19 mouse cellular contexts compared by ENCODE assay signal in the genomic region with DNA sequence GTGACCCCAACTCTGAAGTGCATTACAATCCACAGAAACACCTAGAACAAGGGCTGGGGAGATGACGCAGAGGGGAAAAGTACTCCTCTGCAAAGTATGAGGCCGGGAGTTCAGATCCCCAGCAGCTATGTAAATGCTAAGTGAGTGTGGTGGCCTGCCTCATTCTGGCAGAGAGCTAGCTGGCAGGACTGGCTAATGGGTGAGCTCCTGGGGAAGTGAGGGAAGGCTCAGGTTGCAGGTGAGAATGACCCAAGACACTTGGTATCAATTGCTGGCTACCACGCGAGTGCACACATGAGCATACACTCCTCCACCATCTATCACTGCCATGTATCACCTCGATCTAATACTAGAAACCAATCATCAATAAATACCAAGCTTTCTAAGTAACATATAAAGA.
"Had no signal": no experiment of that assay in that cellular context is flagged by ENCODE, and none has a peak within 500 bp of the region (broad histone marks: within the 10 kb centered on the region; RNA-seq: fewer than 3 reads in every experiment).

No protein-coding gene starts in this region.

- H3K4me3 ChIP-seq: heart, adult 2 months; heart, embryonic 13.5 days; heart, embryonic 15.5 days; hindbrain, embryonic 13.5 days; hindbrain, embryonic 15.5 days; kidney, embryonic 15.5 days; limb, embryonic 13.5 days; limb, embryonic 15.5 days; liver, embryonic 12.5 days had no signal

- DNase-seq: forebrain, postnatal 0 days; heart, adult 11 months; heart, adult 2 months; heart, postnatal 14 days; heart, postnatal 36 days; kidney, postnatal 14 days; layer of hippocampus, postnatal 36 days; left cerebral cortex, postnatal 4 days had no signal

- H3K27ac ChIP-seq: heart, adult 2 months; heart, embryonic 13.5 days; heart, embryonic 15.5 days; hindbrain, embryonic 13.5 days; hindbrain, embryonic 15.5 days; hindbrain, postnatal 0 days; kidney, embryonic 15.5 days; kidney, postnatal 0 days; limb, embryonic 13.5 days; limb, embryonic 15.5 days; liver, embryonic 12.5 days; liver, embryonic 14.5 days had no signal
